Mouse (Mus musculus): Measurements from ENCODE around the gene Rassf7. TPM values are rescaled to one million over a fixed set of nuclear protein-coding genes. Genes with fewer than 3 reads are reported as not detected.

The Rassf7 gene
- total and polyA plus RNA-seq, 3 experiments, result 4.1 to 11.6 (median 8.1) TPM

- TF ChIP-seq NELFE (IDR thresholded peaks at IDR 0.05; ENCODE audit: low read depth, low read length), result peak; percentile 28; the same call in 1 of the 2 replicates
- no peak for TF ChIP-seq KAT2A (IDR thresholded peaks at IDR 0.05; ENCODE audit: insufficient replicate concordance, low read length)
Measured at GRCm38 (mm10) chr7:141221249-141222125, 5.8 kb downstream of the Rassf7 start (continued).

GRCm38 (mm10) chr7:141222126-141222467 is 6.4 kb downstream of the Rassf7 start:
- peak overlapping the region; percentile 52; the same call in 1 of the 2 replicates for H3K4me2 ChIP-seq (ENCODE audit: insufficient read depth, low read depth, poor library complexity, severe bottlenecking)
- peaks cover 13 to 44% of the 10 kb centered on the region in 2 experiments for H3K4me1 ChIP-seq (ENCODE audit: control insufficient read depth in 1 of 2, insufficient read depth in 2 of 2)
- in situ Hi-C loops (cut with MboI; ENCODE audit: low pct_ligation_motif_present, low pct_unique_long_range_greater_than_20kb, low sequenced_read_pairs), result no loop called here
- no peak for TF ChIP-seq ETS1 (conservative IDR thresholded peaks at IDR 0.05; ENCODE audit: low read depth, low read length)
- 0 out of 2 replicates have a peak, but pooled peaks have one; percentile 37 for TF ChIP-seq TCF12 (IDR thresholded peaks at IDR 0.05; ENCODE audit: low read depth, low read length)
- H3K79me2 ChIP-seq (replicated peaks; ENCODE audit: control insufficient read depth, extremely low read depth, insufficient read depth, poor library complexity, severe bottlenecking), result no peaks in the 10 kb centered on the region
- peak overlapping the region in 2 of 3 experiments; percentile 5 to 39 for H3K4me3 ChIP-seq (replicated peaks in 1 of 3; ENCODE audit: low read depth in 2 of 3, low read length in 2 of 3, poor library complexity in 1 of 3)
- DNase-seq (ENCODE audit: extremely low read depth), result no peak
- H3K9ac ChIP-seq (ENCODE audit: insufficient read depth, low read depth), result peak overlapping the region; percentile 51
- H3K27me3 ChIP-seq (replicated peaks), result peaks cover 19% of the 10 kb centered on the region
- H3K9me3 ChIP-seq (replicated peaks; ENCODE audit: low read length), result peaks cover 6% of the 10 kb centered on the region
- H3K27ac ChIP-seq (ENCODE audit: insufficient read depth, low read depth), result no peak overlapping the region
- dilution Hi-C loops (cut with MboI; ENCODE audit: extremely low pct_ligation_motif_present, extremely low pct_unique_long_range_greater_than_20kb, low sequenced_read_pairs), result no loop called here
- peaks cover 0 to 26% of the 10 kb centered on the region in 2 experiments for H3K36me3 ChIP-seq (replicated peaks in 1 of 2; ENCODE audit: control insufficient read depth in 1 of 2, insufficient read depth in 1 of 2, low read length in 1 of 2)

GRCm38 (mm10) chr7:141222696-141223215 is 7.1 kb downstream of the Rassf7 start:
- H3K9ac ChIP-seq (ENCODE audit: insufficient read depth, low read depth), result peak overlapping the region; percentile 51
- no peak for DNase-seq (ENCODE audit: extremely low read depth)
- H3K27me3 ChIP-seq (replicated peaks), result peaks cover 22% of the 10 kb centered on the region
- H3K27ac ChIP-seq (ENCODE audit: insufficient read depth, low read depth), result no peak overlapping the region
- TF ChIP-seq CHD2 (IDR thresholded peaks at IDR 0.05; ENCODE audit: low read length), result no peak
- no peak for TF ChIP-seq POLR2AphosphoS2 (IDR thresholded peaks at IDR 0.05; ENCODE audit: low read depth, low read length)
- TF ChIP-seq EP300 (IDR thresholded peaks at IDR 0.05; ENCODE audit: low read length), result no peak
- no peak for TF ChIP-seq TCF12 (IDR thresholded peaks at IDR 0.05; ENCODE audit: low read depth, low read length)
- TF ChIP-seq E2F4 (IDR thresholded peaks at IDR 0.05; ENCODE audit: insufficient replicate concordance, low read depth, low read length), result no peak
- no peak for TF ChIP-seq MAZ (IDR thresholded peaks at IDR 0.05; ENCODE audit: low read depth, low read length)
- no peak for TF ChIP-seq RAD21 (IDR thresholded peaks at IDR 0.05; ENCODE audit: low read depth, low read length)
- TF ChIP-seq MAFK (IDR thresholded peaks at IDR 0.05; ENCODE audit: insufficient replicate concordance, low read length), result no peak
- TF ChIP-seq NELFE (IDR thresholded peaks at IDR 0.05; ENCODE audit: low read depth, low read length), result no peak
- TF ChIP-seq RCOR1 (conservative IDR thresholded peaks at IDR 0.05; ENCODE audit: low read depth, low read length), result no peak
- TF ChIP-seq GABPA (IDR thresholded peaks at IDR 0.05; ENCODE audit: insufficient replicate concordance, low read depth, low read length), result no peak
- no peak for TF ChIP-seq SIN3A (IDR thresholded peaks at IDR 0.05; ENCODE audit: low read length)
- TF ChIP-seq CTCF (conservative IDR thresholded peaks at IDR 0.05 in 1 of 2, IDR thresholded peaks at IDR 0.05 in 1 of 2; ENCODE audit: low read depth in 2 of 2, low read length in 2 of 2), result no peak
- no peak for TF ChIP-seq CHD1 (IDR thresholded peaks at IDR 0.05; ENCODE audit: low read depth, low read length)
- no peak for TF ChIP-seq ZMIZ1 (IDR thresholded peaks at IDR 0.05; ENCODE audit: low read depth, low read length)
- in situ Hi-C loops (cut with MboI; ENCODE audit: low pct_ligation_motif_present, low pct_unique_long_range_greater_than_20kb, low sequenced_read_pairs) (no loop called here), dilution Hi-C loops (cut with MboI; ENCODE audit: extremely low pct_ligation_motif_present, extremely low pct_unique_long_range_greater_than_20kb, low sequenced_read_pairs) (no loop called here)
- H3K79me2 ChIP-seq (replicated peaks; ENCODE audit: control insufficient read depth, extremely low read depth, insufficient read depth, poor library complexity, severe bottlenecking), result no peaks in the 10 kb centered on the region
- H3K4me1 ChIP-seq (ENCODE audit: control insufficient read depth in 1 of 2, insufficient read depth in 2 of 2), result peaks cover 13 to 44% of the 10 kb centered on the region in 2 experiments
- no peak overlapping the region for H3K4me3 ChIP-seq (replicated peaks in 1 of 3; ENCODE audit: low read depth in 2 of 3, low read length in 2 of 3, poor library complexity in 1 of 3)
- H3K4me2 ChIP-seq (ENCODE audit: insufficient read depth, low read depth, poor library complexity, severe bottlenecking), result peak overlapping the region; percentile 52; the same call in 1 of the 2 replicates
- H3K9me3 ChIP-seq (replicated peaks; ENCODE audit: low read length), result peaks cover 7% of the 10 kb centered on the region
- H3K36me3 ChIP-seq (replicated peaks in 1 of 2; ENCODE audit: control insufficient read depth in 1 of 2, insufficient read depth in 1 of 2, low read length in 1 of 2), result peaks cover 0 to 20% of the 10 kb centered on the region in 2 experiments

All from CH12.LX (cell line).